Mouse (Mus musculus): ENCODE data around the gene Tbx3.

Tbx3 gene

GRCm38 (mm10) chr5:119708850-119709585 is 38.5 kb downstream of the Tbx3 start:
- DNase-seq, result no peak

- DNase-seq, result no peak
Measured at GRCm38 (mm10) chr5:119709826-119710559, 39.5 kb downstream of the Tbx3 start.

GRCm38 (mm10) chr5:119710756-119711155 is 40.3 kb downstream of the Tbx3 start:
- DNase-seq, result no peak

GRCm38 (mm10) chr5:119711626-119712025 is 41.2 kb downstream of the Tbx3 start:
- no peak for DNase-seq

GRCm38 (mm10) chr5:119712679-119713246 is 42.3 kb downstream of the Tbx3 start:
- peak; percentile 80 to 82 for DNase-seq

GRCm38 (mm10) chr5:119720471-119721265 is 50.2 kb downstream of the Tbx3 start:
- no peak for DNase-seq

- DNase-seq, result peak in 1 of 2 experiments; percentile 29
Measured at GRCm38 (mm10) chr5:119732978-119733377, 62.5 kb downstream of the Tbx3 start.

All from kidney, postnatal 25 days (tissue).